Mouse (Mus musculus): Measurements from ENCODE around the gene Kansl3.

The Kansl3 gene

DNA sequence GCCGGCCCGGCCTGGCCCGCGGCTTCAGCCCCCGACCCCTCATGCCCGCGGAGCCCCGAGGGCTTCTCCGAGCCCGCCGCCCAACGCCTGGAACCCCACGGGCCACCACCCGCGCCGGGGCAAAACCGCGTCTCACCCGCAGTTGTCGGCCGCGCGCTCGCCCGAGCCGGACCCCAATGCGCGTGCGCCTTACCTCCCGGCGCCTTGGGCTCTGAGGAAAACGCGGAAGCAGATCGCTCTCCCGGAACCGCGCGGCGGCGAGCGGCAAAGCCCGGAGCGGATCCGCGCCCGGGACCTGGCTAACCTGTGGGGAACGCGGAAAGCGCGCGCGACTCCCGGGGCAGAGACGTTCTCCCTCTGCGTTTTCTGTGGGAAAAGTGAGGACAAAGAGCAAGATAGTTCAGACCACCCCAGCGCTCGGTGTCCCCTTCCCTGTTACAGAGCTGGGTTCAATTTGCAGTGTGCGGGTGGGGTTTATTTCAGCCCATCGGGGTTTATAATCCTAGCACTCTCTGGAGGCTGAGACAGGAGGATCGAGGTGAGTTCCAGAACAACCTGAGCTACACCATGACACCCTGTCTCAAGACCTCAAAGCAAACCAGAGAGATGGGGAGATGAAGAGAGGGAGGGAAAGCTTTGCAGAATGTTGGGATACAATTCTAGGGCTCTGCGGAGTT, at the start of gene Kansl3:
TSS of gene Kansl3 (minus strand) at position 213 of the 677 bp plus-strand sequence.
- DNase-seq (ENCODE audit: low read depth in 1 of 2, low spot score in 2 of 2), result peak; percentile 51 to 80

DNA sequence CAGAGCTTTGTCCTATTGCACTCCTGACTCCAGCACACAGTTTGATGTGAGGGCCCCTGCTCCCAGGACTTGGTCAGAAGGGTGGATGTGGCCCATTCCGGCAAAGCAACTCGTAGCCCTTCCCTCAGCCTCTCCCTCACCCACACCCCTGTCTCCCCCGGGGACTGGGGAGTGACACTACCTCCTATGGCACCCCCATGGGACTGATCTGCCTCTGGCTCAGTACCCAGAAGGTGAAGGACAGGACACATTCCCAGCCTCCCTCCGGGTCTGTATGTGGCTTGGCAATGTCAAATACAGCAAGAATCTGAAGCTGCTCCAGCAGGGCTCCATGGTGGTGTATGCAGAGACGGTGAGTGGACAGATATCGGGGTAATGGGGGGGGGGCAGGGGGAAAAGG, 35.5 kb upstream of the Kansl3 start:
- DNase-seq (ENCODE audit: low read depth in 1 of 2, low spot score in 2 of 2), result no peak

DNA sequence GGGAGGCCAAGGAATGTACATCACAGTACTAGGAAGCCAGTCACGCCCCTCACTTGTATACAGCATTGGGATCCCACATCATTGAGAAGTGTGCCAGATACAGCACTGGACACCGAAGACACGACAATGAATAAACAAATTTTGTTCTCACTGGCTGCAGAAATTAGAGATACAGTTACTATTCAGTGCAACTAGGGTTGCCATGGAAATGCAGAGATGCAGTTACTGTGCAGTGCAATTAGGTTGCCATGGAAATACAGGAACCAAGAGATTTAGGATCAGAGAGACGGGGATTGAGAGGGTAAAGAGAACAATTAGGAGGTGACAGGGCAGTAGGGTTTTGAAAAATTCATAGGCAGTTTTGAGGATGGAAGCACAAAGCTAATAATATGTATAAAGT, 32.5 kb upstream of the Kansl3 start:
- no peak for DNase-seq (ENCODE audit: low read depth in 1 of 2, low spot score in 2 of 2)

DNA sequence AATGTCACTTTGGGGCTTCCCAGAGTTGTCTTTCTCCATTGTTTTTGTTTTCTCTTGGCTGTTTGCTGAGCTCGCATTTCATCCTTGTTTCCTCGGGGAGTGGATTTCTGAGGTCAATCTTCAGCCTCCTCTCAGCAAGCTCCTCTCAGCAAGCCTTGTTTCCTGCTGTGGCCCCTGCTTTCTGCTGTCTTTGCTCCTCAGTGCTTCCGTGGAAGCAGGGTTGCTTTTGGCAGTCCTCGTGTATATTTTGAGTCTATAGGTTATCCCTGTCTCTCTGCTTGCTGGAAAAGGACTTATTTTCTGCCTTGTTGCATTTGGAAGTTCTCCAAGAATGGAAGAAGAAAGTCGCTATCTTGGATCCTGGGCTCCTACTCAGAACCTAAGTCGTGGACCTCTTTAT, 28.1 kb upstream of the Kansl3 start:
- no peak for DNase-seq (ENCODE audit: low read depth in 1 of 2, low spot score in 2 of 2)

DNA sequence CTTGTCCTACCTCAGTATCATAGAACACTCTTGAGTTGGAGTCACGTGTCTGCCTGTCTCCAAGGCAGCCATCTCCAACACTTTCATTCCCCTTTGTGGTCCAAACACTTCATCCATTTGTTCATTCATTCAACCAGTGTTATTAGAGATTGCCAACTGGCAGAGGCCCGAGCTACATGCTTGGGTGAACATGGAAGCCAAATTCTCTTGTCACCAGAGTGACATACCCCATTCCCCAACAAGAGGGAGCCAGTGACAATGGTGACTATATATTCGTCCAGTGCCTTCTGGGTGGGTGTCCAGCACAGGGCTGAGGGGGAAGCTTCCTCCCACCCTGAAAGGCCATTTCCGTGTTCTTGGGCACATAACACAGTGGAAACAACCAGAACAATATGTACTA, 10.6 kb upstream of the Kansl3 start:
- no peak for DNase-seq (ENCODE audit: low read depth in 1 of 2, low spot score in 2 of 2)

GRCm38 (mm10) chr1:36378880-36379279, 9.9 kb upstream of the Kansl3 start:
- no peak for DNase-seq (ENCODE audit: low read depth in 1 of 2, low spot score in 2 of 2)

DNA sequence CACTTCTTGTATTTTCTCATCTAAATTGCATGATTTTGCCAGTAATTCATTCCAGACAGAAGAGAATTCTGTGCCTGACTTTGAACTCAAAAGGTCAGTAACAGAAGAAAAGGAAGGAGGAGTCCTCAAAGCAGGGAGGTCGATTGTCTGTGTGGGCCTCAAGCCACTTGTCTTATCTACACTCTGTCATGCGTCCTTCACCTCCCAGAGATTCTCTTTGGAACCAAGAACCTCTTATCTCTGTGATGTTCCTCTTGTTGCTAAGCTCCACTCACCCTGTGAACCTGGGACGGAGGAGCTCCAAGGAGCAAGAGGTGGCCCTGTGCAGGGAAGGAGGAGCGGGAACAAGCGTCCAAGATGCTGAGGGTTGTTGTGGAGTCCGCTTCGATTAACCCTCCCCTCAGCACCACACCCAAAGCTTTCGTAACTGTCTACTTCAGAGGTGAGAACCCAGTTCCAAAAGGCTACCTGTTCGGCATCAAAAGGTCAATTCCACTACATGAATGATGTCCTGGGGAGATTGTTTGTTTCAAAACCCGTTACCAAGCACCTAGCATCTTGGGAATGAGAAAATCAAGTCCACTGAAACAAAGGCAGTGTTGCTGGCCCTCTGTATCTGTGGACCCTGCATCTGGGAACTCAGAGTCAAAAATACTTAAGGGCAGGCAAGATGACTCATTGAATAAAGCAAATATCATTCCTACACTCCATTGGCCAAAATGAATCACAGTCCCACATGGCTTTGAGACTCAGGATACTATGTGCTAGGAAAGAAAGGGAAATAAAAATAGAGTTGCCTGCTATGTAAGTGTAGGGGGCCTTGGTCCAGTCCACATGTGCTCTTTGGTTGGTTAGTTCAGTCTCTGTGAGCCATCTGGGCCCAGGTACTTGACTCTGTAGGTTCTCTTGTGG, 3.2 kb upstream of the Kansl3 start, which contains the start of gene Fer1l5:
TSS of gene Fer1l5 (plus strand) at position 358 of the 912 bp plus-strand sequence.
- DNase-seq (ENCODE audit: low read depth in 1 of 2, low spot score in 2 of 2), result no peak

GRCm38 (mm10) chr1:36370918-36371317, 1.9 kb upstream of the Kansl3 start:
- DNase-seq (ENCODE audit: low read depth in 1 of 2, low spot score in 2 of 2), result no peak

DNA sequence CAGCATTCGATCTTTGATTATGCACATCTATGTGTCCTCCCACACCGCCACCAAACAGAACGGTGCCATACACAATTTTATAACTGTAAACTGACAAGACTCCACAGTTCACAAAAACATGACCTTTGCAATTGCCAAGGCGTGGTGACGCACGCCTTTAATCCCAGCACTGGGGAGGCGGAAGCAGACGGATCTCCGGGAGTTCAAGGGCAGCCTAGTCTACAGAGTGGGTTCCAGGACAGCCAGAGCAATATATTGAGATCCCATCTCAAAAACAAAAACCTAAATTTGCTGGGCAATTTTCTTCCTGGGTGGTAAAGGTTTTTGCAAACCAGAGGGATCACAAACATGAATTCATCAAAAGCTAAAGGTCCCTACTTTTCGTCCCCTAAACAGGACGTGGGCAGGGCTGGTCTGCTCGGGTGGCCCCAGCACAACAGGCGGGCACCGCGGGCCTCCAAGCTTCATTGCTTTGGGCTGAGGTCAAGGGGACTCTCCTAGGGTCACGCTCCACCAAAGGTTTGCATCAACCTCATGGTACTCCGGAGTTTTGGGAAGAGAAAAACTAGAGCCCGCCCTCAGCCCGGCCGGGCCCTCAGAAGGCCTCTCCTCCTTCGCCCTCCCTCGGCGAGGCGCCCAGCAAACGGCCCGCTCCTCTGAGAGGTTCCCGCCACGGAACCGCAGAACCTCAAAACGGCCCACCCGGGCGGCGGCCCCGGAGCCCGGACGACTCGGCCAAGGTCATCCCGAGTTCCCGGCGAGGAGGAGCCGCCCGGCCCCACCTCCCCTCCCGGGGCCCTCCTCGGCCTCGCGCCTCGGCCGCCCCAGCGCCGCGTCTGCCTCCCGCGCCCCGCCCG, 641 bp downstream of the Kansl3 start:
- DNase-seq (ENCODE audit: low read depth in 1 of 2, low spot score in 2 of 2), result peak; percentile 2 to 14

- DNase-seq (ENCODE audit: low read depth in 1 of 2, low spot score in 2 of 2), result no peak
Measured at GRCm38 (mm10) chr1:36367698-36368097, 1.3 kb downstream of the Kansl3 start.

DNA sequence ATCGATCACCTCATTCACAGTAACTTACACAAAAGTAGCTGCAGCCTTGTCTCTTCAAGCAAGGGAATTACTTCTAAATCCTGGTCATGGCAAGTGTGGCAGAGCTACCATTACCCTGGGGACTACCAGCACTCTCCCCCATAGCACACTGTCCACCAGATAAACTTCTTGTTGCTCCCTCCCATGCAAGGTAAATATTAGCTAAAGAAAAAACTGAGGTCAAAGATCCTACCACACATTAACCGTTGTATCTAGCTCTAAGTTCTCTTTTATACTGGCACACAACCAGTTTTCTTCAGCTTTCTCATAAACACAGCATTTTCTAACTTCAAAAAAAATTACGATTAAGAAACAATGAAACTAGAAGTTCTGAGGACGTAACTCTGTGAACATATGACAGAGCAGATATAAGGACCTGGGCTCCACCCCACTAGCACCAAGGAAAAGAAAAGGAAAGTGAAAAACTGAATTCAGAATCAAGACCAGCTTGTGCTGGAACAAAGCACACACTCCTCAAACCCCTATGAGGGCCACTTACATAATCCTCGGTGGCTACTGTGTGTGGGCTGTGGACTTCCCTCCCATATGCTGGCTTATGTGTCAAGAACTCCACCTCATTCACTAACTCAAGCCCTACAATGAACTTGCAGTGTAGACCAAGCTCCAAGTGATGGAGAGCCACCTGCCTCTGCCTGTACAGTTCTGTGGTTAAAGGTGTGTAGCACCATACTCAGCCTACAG, 11.9 kb downstream of the Kansl3 start:
- no peak for DNase-seq (ENCODE audit: low read depth in 1 of 2, low spot score in 2 of 2)

- DNase-seq (ENCODE audit: low read depth in 1 of 2, low spot score in 2 of 2), result no peak
Measured at GRCm38 (mm10) chr1:36352351-36352750, 16.6 kb downstream of the Kansl3 start.

DNA sequence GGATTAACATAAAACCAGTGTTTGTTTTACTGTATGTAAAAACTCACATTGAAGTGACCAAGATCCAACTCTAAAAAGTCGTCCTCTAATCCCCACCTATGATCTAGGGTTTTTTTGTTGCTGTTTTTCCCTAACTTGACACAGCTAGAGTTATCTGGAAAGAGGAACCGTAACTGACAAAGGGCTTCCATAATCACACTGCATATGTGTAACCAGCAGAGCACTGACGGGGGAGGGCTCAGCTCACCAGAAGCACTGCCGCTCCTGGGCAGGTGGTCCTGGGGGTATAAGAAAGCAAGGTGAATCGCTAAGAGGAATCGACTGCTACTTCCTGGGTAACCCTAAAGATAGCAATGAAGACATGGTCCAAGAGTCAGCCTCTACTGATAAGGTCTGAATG, 26.4 kb downstream of the Kansl3 start:
- no peak for DNase-seq (ENCODE audit: low read depth in 1 of 2, low spot score in 2 of 2)

DNA sequence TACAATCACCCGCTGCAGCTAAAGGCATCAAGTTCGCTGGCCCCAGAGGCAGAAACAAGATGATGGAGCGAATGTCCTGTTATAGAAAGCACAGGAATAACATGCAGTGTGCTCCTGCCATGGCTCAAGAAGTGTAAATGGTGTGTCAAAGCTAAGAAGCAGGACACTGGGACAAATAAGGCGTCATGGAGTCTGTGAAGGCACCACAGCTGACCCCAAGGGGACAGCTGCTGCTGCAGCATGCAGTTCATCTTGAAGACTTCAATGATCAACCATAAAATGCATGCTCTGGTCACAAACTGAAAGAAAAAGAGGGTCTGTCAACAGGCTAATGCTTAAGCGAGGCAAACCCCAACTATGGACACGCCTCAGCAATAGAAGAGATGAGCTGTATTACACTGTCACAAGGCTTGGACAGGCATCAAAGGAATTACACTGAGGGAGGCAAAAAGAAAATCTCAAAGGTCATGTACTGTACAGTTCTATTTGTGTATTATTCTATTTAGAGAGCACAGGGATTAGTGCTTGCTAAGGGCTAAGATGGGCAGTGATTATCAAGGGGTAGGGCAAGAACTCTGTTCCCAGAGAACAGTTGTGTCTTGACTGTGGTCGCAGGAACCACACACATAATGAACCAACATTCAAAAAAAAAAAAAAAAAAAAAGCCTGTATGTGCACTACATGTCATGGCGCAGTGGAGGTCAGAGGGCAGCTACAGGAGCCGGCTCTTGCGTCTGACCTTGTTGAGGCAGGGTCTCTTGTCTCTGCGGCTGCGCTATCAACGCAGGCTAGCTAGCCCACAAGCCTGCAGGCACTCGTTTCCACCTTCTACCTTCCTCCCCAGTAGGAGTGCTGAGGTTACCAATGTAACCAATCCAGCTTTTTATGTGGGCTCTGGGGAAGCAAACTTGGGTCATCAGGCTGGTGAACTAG, 35.8 kb downstream of the Kansl3 start:
- DNase-seq (ENCODE audit: low read depth in 1 of 2, low spot score in 2 of 2), result no peak

DNA sequence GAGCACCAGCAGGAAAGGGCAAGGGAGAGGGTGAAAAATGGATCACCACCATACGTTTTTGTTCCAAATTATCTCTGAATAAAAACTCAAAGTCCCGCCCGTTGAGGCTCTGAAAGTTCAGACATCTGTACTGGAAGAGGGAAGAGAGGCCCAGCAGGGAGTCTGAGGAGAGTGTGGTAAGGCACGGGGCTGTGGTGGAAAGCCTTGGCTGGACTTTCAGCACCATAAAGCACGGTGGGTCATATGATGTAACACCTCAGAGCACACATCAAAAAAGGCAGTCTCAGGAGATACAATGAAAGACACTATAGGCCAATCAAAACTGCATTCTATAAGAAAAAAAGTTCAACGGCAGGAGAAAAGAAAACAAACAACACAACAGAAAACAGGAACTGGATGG, 37.2 kb downstream of the Kansl3 start:
- no peak for DNase-seq (ENCODE audit: low read depth in 1 of 2, low spot score in 2 of 2)

- DNase-seq (ENCODE audit: low read depth in 1 of 2, low spot score in 2 of 2), result no peak
Measured at GRCm38 (mm10) chr1:36326815-36327214, 42.2 kb downstream of the Kansl3 start.

- DNase-seq (ENCODE audit: low read depth in 1 of 2, low spot score in 2 of 2), result no peak
Measured at GRCm38 (mm10) chr1:36325900-36326321, 43.1 kb downstream of the Kansl3 start.

DNA sequence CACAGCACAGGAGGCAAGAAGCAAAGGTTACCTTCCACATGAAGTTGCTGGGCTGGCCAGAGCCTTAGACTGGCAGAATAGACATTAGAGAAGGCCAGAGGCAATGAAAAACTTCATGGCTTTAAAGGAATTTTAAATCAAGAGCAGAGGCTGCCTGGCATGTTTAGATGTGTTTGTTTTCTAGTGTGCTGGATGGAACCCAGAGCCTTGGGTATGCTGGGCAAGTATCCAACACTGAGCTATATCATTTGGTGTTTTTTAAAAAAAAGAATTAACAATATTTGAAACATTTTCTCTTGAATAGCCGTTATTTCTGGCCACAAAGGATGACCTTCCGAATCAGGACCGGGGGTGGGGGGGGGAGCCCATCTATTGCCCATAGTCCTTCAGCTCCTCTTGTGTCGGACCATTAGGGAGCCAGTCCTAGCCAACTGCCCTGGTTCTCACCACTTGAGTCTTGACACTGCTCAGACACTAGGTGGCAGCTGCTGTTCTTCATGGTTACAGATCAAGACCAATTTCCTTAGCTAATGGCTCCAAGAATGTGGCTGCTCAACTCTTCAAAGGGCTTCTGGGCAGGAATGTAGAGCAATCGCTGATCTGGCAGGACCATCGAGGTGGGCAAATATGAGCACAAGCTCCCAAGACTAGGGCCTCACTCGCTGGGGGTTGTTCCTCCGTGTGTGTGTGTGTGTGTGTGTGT, 45.1 kb downstream of the Kansl3 start:
- DNase-seq (ENCODE audit: low read depth in 1 of 2, low spot score in 2 of 2), result no peak

GRCm38 (mm10) chr1:36323076-36323475, 45.9 kb downstream of the Kansl3 start:
- DNase-seq (ENCODE audit: low read depth in 1 of 2, low spot score in 2 of 2), result no peak
